Mouse (Mus musculus): Measurements from ENCODE around the gene Ubqln4. TPM values are rescaled to one million over a fixed set of nuclear protein-coding genes. Genes with fewer than 3 reads are reported as not detected.
"Not testable (repeated sequence)": the region's sequence is repeated elsewhere in the genome, so short reads cannot be mapped to it uniquely, and the experiment has no call there.

The Ubqln4 gene
- polyA plus RNA-seq, 1 experiment from 2014 or later = 46.5 TPM

DNA sequence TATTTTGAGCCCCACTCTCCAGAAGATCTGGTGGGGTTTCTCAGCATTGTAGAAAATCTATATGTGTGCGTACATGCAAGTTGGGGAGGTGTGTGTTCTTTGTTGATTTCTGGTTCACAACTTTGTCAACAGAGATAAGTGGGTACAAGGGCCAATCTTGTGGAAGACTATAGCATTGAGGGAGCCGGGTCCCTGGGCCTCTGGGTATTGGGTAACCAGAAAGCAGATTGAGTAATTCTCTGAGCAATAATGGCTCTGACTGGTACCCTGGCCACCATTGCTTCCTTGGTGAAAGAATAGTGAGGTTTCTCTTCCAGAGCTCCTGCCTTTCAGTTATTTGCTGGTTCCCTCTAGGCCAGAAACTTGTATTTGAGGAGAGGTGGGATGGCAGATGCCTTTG lies 15.5 kb downstream of the Ubqln4 start:
- ATAC-seq (ENCODE audit: insufficient number of reproducible peaks, low FRiP score) = no peak

DNA sequence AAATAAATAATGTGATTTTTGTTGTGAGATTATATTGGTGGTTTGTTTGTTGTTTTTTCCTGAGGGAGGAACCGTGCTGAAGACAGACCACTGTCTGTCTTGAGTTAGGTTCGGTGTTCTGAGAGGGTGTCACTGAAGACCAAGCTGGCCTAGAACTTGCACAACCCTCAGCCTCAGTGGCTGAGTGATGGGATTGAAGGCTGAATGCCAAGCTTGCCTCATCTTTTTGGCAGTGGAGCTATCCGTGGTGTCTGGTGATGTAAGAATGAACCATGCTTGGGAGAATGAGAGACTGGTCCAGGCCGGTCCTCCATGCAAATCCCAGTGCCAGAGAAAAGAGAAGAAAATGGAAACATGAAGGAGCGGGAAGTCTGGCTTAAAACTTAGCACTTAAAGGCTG lies 16.1 kb downstream of the Ubqln4 start:
- Histone ChIP-seq H3K9ac (no peak overlapping the region), H3K4me2 (no peak overlapping the region), H3K4me1 (replicated peaks) (peaks cover 4% of the 10 kb centered on the region; the same call in 1 of the 2 replicates), H3K27me3 (replicated peaks) (no peaks in the 10 kb centered on the region), H3K9me3 (replicated peaks) (no peaks in the 10 kb centered on the region), H3K36me3 (peaks cover 59% of the 10 kb centered on the region), H3K27ac (ENCODE audit: poor library complexity, severe bottlenecking) (no peak overlapping the region), H3K4me3 (no peak overlapping the region)
- no peak for ATAC-seq (ENCODE audit: insufficient number of reproducible peaks, low FRiP score)
- 90% methylated on average over 5 of the region's 5 CpGs for WGBS

More for the DNA sequence above, 15.5 kb downstream of the Ubqln4 start:
- WGBS = 94% methylated on average over 2 of the region's 2 CpGs
- Histone ChIP-seq H3K9me3 (replicated peaks) (no peaks in the 10 kb centered on the region), H3K36me3 (peaks cover 65% of the 10 kb centered on the region), H3K4me1 (replicated peaks) (peaks cover 4% of the 10 kb centered on the region; the same call in 1 of the 2 replicates), H3K27ac (ENCODE audit: poor library complexity, severe bottlenecking) (no peak overlapping the region), H3K4me2 (no peak overlapping the region), H3K27me3 (replicated peaks) (no peaks in the 10 kb centered on the region), H3K4me3 (no peak overlapping the region), H3K9ac (no peak overlapping the region)

DNA sequence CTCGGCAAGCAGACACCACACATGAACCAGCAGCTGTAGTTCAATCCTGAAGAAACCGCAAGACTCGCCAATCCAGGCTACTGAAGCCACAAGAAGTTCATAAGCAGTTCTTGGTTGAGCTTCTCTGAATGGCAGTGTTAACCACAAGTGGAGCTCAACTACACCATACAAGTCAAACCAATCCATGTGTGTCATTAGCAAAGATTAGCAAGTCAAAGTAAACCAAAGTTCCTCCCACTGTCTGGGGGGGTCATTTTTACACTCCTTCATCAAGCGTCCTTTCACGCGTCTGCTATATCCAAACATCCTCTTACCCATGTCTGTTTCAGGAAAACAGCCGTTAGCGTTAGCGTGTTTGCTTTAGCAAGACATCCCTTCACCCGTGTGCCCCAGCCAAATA lies 16.8 kb downstream of the Ubqln4 start:
- Histone ChIP-seq H3K4me2 (no peak overlapping the region), H3K36me3 (peaks cover 53% of the 10 kb centered on the region), H3K27ac (ENCODE audit: poor library complexity, severe bottlenecking) (no peak overlapping the region), H3K9ac (no peak overlapping the region), H3K4me3 (no peak overlapping the region), H3K27me3 (replicated peaks) (no peaks in the 10 kb centered on the region), H3K9me3 (replicated peaks) (no peaks in the 10 kb centered on the region), H3K4me1 (replicated peaks) (peaks cover 4% of the 10 kb centered on the region; the same call in 1 of the 2 replicates)
- no peak for ATAC-seq (ENCODE audit: insufficient number of reproducible peaks, low FRiP score)
- WGBS = 91% methylated on average over 10 of the region's 10 CpGs

DNA sequence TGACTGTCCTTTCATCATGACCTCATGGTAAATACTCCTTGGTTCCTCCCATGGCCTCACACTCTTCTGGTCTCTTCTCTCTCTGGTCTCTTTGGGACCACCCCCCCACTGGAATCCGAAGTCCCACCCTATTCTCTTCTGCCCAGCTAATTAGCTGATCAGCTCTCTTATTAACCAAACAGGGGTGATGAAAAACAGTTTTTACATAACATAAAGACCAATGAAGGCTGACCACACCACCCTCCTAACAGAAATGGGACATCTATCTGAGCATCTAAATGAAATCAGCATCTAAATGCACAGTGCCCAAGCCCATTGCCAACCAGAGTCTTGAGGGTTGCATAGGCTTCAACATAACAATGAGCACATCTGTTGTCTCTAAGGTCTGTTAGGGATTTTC lies 18.3 kb downstream of the Ubqln4 start:
- Histone ChIP-seq H3K27me3 (replicated peaks) (no peaks in the 10 kb centered on the region), H3K4me2 (no peak overlapping the region), H3K27ac (ENCODE audit: poor library complexity, severe bottlenecking) (no peak overlapping the region), H3K9me3 (replicated peaks) (no peaks in the 10 kb centered on the region), H3K36me3 (peaks cover 38% of the 10 kb centered on the region), H3K4me3 (no peak overlapping the region), H3K9ac (no peak overlapping the region), H3K4me1 (replicated peaks) (no peaks in the 10 kb centered on the region)
- no peak for ATAC-seq (ENCODE audit: insufficient number of reproducible peaks, low FRiP score)
- WGBS = 61% methylated on average over 1 of the region's 1 CpGs

DNA sequence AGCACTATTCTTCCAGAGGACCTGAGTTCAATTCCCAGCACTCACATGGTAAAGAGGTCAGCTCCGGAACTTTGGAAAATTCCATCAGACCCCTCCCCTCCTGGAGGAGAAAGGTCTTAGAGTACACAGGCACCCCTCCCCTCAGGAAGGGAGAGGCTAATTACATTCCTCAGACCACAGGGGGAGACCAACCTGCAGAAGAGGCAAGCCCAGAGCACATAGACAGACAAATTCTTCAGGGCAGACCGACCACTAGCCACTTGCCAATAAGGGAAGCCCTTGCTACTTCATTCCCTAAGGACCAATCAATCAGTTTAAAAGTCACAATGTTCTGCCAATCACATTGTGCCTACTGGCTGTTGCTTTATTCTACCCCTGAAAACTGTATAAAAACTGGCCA lies 19.3 kb downstream of the Ubqln4 start:
- Histone ChIP-seq H3K36me3 (peaks cover 28% of the 10 kb centered on the region), H3K4me1 (replicated peaks) (no peaks in the 10 kb centered on the region), H3K4me3 (no peak overlapping the region), H3K9me3 (replicated peaks) (no peaks in the 10 kb centered on the region), H3K4me2 (no peak overlapping the region), H3K27ac (ENCODE audit: poor library complexity, severe bottlenecking) (no peak overlapping the region), H3K9ac (no peak overlapping the region), H3K27me3 (replicated peaks) (no peaks in the 10 kb centered on the region)
- ATAC-seq (ENCODE audit: insufficient number of reproducible peaks, low FRiP score) = no peak
- 71% methylated on average over 2 of the region's 2 CpGs for WGBS

DNA sequence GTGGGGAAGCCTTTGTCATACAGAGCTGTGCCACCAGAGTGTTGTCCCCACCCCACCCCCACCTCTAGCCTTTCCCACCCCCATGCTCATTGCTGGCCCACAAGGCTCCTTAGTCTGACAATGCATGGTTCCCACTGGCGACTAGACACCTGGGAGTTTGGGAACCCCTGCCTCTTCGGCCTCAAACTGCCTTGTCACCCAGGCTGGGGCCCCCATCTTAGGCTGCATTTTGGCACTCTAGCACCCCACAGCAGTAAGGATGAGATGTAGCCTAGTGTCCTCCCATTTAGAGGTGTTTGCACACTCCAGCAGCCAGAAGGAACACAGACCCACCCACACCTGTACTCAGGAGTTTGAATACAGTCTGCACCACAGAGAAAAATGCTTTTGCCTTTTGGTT lies 20.3 kb downstream of the Ubqln4 start:
- H3K4me1 ChIP-seq (replicated peaks) = 0 out of 2 replicates have a peak, but pooled peaks cover under 1% of the 10 kb centered on the region
- WGBS = 78% methylated on average over 2 of the region's 2 CpGs
- no peak overlapping the region for H3K4me2 ChIP-seq
- no peak overlapping the region for H3K4me3 ChIP-seq
- no peaks in the 10 kb centered on the region for H3K27me3 ChIP-seq (replicated peaks)
- H3K27ac ChIP-seq (ENCODE audit: poor library complexity, severe bottlenecking) = no peak overlapping the region
- H3K9ac ChIP-seq = no peak overlapping the region
- peaks cover 18% of the 10 kb centered on the region for H3K36me3 ChIP-seq
- H3K9me3 ChIP-seq (replicated peaks) = no peaks in the 10 kb centered on the region
- ATAC-seq (ENCODE audit: insufficient number of reproducible peaks, low FRiP score) = no peak

DNA sequence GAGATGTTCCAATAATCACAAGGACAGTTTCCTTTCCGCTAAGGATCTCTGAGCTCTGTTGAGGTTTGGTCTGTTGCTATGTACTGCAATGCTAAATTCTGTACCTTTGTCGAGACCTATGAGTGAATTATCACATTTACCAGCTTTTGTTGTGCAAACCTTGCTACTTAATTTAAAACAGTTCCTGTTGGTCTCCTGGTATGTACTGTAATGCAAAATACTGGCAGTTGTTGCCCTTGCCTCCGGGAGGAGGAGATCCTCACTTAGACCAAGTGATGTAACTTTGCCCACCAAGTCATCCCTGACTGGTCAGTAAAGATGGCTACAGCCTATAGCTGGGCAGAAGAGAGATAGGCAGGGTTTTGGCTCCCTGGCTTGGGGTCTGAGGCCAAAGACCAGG lies 22.0 kb downstream of the Ubqln4 start, which contains the start of gene Ssr2:
TSS of gene Ssr2 (plus strand) at position 337 of the 400 bp plus-strand sequence.
- H3K36me3 ChIP-seq = peaks cover under 1% of the 10 kb centered on the region; the same call in 1 of the 2 replicates
- H3K4me2 ChIP-seq = no peak within 1 kb of the TSS
- H3K27me3 ChIP-seq (replicated peaks) = no peaks in the 10 kb centered on the region
- no peak within 1 kb of the TSS for H3K4me3 ChIP-seq
- H3K4me1 ChIP-seq (replicated peaks) = peaks cover 10% of the 10 kb centered on the region
- no peak for ATAC-seq (ENCODE audit: insufficient number of reproducible peaks, low FRiP score)
- no peak within 1 kb of the TSS for H3K27ac ChIP-seq (ENCODE audit: poor library complexity, severe bottlenecking)
- 79% methylated on average over 3 of the region's 3 CpGs for WGBS
- no peaks in the 10 kb centered on the region for H3K9me3 ChIP-seq (replicated peaks)
- H3K9ac ChIP-seq = no peak within 1 kb of the TSS

DNA sequence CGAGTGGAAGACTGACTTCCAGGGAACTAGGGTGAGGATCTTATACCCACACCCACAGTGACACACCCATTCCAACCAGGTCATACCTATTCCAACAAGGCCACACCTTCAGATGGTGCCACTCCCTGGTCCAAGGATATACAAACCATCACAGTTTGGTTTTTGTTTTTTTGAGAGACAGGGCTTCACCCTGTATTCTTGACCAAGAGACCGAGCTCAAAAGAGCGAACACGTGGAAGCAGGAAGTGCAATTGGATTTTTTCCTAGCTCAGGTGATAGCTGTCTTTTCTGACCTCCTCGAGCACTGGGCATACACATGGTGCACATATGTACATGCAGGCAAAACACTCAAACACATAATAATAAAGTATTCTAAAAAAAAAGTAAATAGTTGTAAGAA lies 24.3 kb downstream of the Ubqln4 start:
- not testable (repeated sequence) for H3K27me3 ChIP-seq (replicated peaks)
- WGBS = 84% methylated on average over 5 of the region's 5 CpGs

DNA sequence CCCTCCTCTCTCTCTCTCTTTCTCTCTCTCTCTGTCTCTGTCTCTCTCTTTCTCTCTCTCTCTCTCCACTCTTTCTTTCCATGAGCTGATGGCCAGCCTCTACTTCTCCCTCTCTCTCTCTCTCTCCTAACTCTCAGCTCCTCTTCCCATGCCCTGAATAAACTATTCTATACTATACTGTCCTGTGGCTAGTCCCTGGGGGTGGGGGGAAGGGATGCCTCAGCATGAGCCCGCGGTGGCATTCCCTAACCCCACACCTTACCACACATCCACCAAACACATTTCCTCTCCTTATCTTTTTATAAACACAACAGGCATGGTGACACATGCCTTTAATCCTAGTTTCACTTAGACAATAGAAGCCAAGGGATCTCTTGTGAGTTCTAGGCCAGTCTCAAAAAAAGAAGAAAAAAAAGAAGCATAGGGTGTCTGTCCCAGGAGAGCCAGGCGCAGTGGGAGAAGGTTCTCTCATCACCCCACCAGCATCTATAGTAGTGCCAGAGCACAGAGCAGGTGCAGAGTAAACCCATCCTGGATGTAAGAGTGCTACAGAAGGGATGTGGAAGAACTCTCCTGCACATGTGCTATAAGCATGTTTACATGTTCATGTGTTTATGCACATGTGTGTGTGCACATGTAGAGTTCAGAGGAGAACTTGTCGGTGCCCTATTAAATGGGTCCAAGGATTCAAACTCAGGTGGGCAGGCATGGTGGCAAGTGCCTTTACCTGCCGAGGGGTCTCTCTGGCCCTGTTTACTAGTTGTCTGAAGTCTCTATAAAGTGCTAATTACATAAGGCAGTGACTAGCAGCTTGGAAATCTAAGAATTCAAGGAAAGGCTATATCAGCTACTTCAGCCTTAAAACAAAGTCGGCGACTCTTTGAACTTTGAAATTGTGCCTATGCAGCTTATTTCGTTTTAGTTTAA lies 25.2 kb downstream of the Ubqln4 start:
- 43% methylated on average over 8 of the region's 8 CpGs for WGBS

More for the DNA sequence above, 24.3 kb downstream of the Ubqln4 start:
- H3K9ac ChIP-seq; ATAC-seq (ENCODE audit: insufficient number of reproducible peaks, low FRiP score); H3K4me3 ChIP-seq; H3K9me3 ChIP-seq (replicated peaks); H3K4me2 ChIP-seq; H3K27ac ChIP-seq (ENCODE audit: poor library complexity, severe bottlenecking): not testable (repeated sequence)
- H3K4me1 ChIP-seq (replicated peaks) = peaks cover 17% of the 10 kb centered on the region
- H3K36me3 ChIP-seq = peaks cover 22% of the 10 kb centered on the region

DNA sequence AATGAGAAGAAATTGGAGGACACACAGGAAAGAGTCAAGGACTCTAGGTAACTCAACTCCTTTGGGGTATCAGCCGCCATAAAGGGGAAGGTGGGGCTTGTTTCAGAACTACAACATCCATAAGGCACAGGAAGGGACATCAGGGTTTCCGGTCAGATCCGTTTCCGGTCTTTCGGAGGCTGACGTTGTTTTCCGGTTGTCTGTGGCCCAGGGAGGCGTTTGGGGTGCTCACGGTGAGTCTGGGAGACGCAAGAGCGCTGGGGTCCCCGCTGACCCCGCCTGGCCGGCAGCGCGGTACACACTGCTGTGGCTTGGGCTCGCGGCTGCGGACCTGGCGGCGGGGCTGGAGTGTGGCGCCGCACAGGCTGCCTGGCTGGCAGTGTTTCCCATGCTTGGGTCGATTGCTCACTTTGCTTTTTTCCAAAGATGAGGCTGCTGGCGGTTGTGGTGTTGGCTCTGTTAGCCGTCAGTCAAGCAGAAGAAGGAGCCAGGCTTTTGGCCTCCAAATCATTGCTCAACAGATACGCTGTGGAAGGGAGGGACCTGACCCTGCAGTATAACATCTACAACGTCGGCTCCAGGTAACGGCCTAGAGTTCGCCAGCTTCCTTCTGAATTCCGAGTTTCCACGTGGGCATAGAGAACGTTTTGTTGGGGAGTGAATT lies 26.0 kb downstream of the Ubqln4 start:
- Histone ChIP-seq H3K36me3 (peaks cover 39% of the 10 kb centered on the region), H3K4me3 (peak overlapping the region; percentile 99), H3K9ac (peak overlapping the region; percentile 99), H3K4me2 (peak overlapping the region; percentile 94), H3K27me3 (replicated peaks) (no peaks in the 10 kb centered on the region), H3K4me1 (replicated peaks) (peaks cover 17% of the 10 kb centered on the region), H3K9me3 (replicated peaks) (no peaks in the 10 kb centered on the region), H3K27ac (ENCODE audit: poor library complexity, severe bottlenecking) (peak overlapping the region; percentile 68)
- peak; percentile 81 for ATAC-seq (ENCODE audit: insufficient number of reproducible peaks, low FRiP score)
- WGBS = under 1% methylated on average over 34 of the region's 34 CpGs

More for the DNA sequence above, 25.2 kb downstream of the Ubqln4 start:
- Histone ChIP-seq H3K27me3 (replicated peaks) (no peaks in the 10 kb centered on the region), H3K4me2 (peak overlapping the region; percentile 94), H3K4me3 (peak overlapping the region; percentile 99), H3K27ac (ENCODE audit: poor library complexity, severe bottlenecking) (no peak overlapping the region), H3K9ac (0 out of 2 replicates have a peak overlapping the region, but pooled peaks have one; percentile 99), H3K36me3 (peaks cover 31% of the 10 kb centered on the region), H3K4me1 (replicated peaks) (peaks cover 17% of the 10 kb centered on the region), H3K9me3 (replicated peaks) (no peaks in the 10 kb centered on the region)
- no peak for ATAC-seq (ENCODE audit: insufficient number of reproducible peaks, low FRiP score)

DNA sequence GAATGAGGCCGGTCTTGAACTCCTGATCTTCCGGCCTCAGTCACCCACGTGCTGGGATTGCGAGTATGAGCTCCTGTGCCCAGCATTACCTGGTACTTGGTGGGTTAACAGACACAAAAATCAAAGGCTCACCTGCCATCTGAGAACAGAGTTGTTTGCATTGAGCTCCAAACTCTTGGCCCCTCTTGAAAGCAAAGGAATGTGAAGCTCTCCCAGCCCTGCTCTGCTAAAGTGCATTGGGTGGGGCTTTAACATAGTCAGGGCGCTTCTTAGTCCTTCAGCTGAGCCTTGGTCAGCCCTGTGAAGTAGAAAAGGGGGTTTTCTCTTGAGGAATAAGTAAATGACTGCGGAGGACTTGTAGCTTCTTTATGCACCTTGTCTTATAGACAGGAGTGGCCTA lies 32.2 kb downstream of the Ubqln4 start:
- H3K9me3 ChIP-seq (replicated peaks) = no peaks in the 10 kb centered on the region
- no peak overlapping the region for H3K9ac ChIP-seq
- no peak for ATAC-seq (ENCODE audit: insufficient number of reproducible peaks, low FRiP score)
- H3K27me3 ChIP-seq (replicated peaks) = no peaks in the 10 kb centered on the region
- no peak overlapping the region for H3K4me3 ChIP-seq
- WGBS = 92% methylated on average over 6 of the region's 6 CpGs
- H3K4me1 ChIP-seq (replicated peaks) = peaks cover 12% of the 10 kb centered on the region
- H3K27ac ChIP-seq (ENCODE audit: poor library complexity, severe bottlenecking) = no peak overlapping the region
- H3K36me3 ChIP-seq = peaks cover 73% of the 10 kb centered on the region
- no peak overlapping the region for H3K4me2 ChIP-seq

All from heart, embryonic 12.5 days (tissue).